16 mouse cellular contexts compared by ENCODE assay signal in genomic region chr10:44691590-44692327, GRCm38 (mm10).
DNase-seq lines count a peak whose midpoint lies in the region; ATAC-seq and TF ChIP-seq lines count a peak whose summit lies in the region.
"Had no signal": no experiment of that assay in that cellular context is flagged by ENCODE, and none has a peak within 500 bp of the region (broad histone marks: within the 10 kb centered on the region; RNA-seq: fewer than 3 reads in every experiment).

No protein-coding gene starts in this region.

- H3K27me3 ChIP-seq in heart, embryonic 10.5 days (ENCODE audit: insufficient read depth, poor library complexity, severe bottlenecking) = no peaks in the 10 kb centered on the region
- no peaks in the 10 kb centered on the region for H3K27me3 ChIP-seq in lung, postnatal 0 days (replicated peaks; ENCODE audit: insufficient read depth, low read length)
- H3K27me3 ChIP-seq in kidney, embryonic 15.5 days = no peaks in the 10 kb centered on the region
- H3K27me3 ChIP-seq: embryonic facial prominence, embryonic 13.5 days; hindbrain, embryonic 13.5 days; limb, embryonic 12.5 days had no signal

- no peak for TF ChIP-seq POLR2A in lung, adult 2 months (IDR thresholded peaks at IDR 0.05; ENCODE audit: borderline replicate concordance, extremely low read depth, low read depth, low read length)

- H3K9me3 ChIP-seq in heart, embryonic 10.5 days = no peaks in the 10 kb centered on the region
- H3K9me3 ChIP-seq in lung, postnatal 0 days (ENCODE audit: low read length) = no peaks in the 10 kb centered on the region
- H3K9me3 ChIP-seq in kidney, embryonic 15.5 days (replicated peaks) = no peaks in the 10 kb centered on the region
- H3K9me3 ChIP-seq: embryonic facial prominence, embryonic 13.5 days; hindbrain, embryonic 13.5 days; limb, embryonic 12.5 days had no signal

- DNase-seq in heart, adult 8-10 months (ENCODE audit: low spot score) = peak; percentile 42
- no peak for DNase-seq in heart, embryonic 10.5 days (ENCODE audit: low spot score)
- DNase-seq in lung, postnatal 0 days (ENCODE audit: low spot score) = peak; percentile 32
- DNase-seq in lung, adult 2 months = no peak
- peak; percentile 47 for DNase-seq in brain, adult 2 months (ENCODE audit: low read depth, low spot score)
- DNase-seq in cerebellum, adult 9-10 months = no peak
- DNase-seq: cerebellum, postnatal 25 days; kidney, adult 2 months; thymus, postnatal 25 days had no signal

- 71% methylated on average over 15 of the region's 15 CpGs for WGBS in heart, embryonic 10.5 days
- WGBS in lung, postnatal 0 days = 73% methylated on average over 15 of the region's 15 CpGs
- 63% methylated on average over 15 of the region's 15 CpGs for WGBS in lung, adult 2 months
- 69% methylated on average over 15 of the region's 15 CpGs for WGBS in kidney, embryonic 15.5 days

- no peak overlapping the region for H3K4me3 ChIP-seq in heart, embryonic 10.5 days
- H3K4me3 ChIP-seq in lung, postnatal 0 days (ENCODE audit: low read depth, low read length) = no peak overlapping the region
- no peak overlapping the region for H3K4me3 ChIP-seq in lung, adult 2 months (replicated peaks; ENCODE audit: extremely low read depth, low read depth, low read length)
- H3K4me3 ChIP-seq in kidney, embryonic 15.5 days (replicated peaks) = no peak overlapping the region
- H3K4me3 ChIP-seq: embryonic facial prominence, embryonic 13.5 days; heart, adult 2 months; hindbrain, embryonic 13.5 days; limb, embryonic 12.5 days had no signal

- no peak overlapping the region for H3K27ac ChIP-seq in heart, embryonic 10.5 days
- H3K27ac ChIP-seq in lung, postnatal 0 days (ENCODE audit: low read length) = no peak overlapping the region
- H3K27ac ChIP-seq in kidney, embryonic 15.5 days = no peak overlapping the region
- H3K27ac ChIP-seq: embryonic facial prominence, embryonic 13.5 days; heart, adult 2 months; hindbrain, embryonic 13.5 days; limb, embryonic 12.5 days had no signal

- H3K9ac ChIP-seq in lung, postnatal 0 days (replicated peaks; ENCODE audit: low read depth) = no peak overlapping the region
- no peak overlapping the region for H3K9ac ChIP-seq in kidney, embryonic 15.5 days
- H3K9ac ChIP-seq: embryonic facial prominence, embryonic 13.5 days; hindbrain, embryonic 13.5 days; limb, embryonic 12.5 days had no signal

- no peaks in the 10 kb centered on the region for H3K36me3 ChIP-seq in heart, embryonic 10.5 days
- no peaks in the 10 kb centered on the region for H3K36me3 ChIP-seq in lung, postnatal 0 days (ENCODE audit: insufficient read depth, low read length)
- H3K36me3 ChIP-seq in kidney, embryonic 15.5 days = no peaks in the 10 kb centered on the region
- H3K36me3 ChIP-seq: embryonic facial prominence, embryonic 13.5 days; hindbrain, embryonic 13.5 days; limb, embryonic 12.5 days had no signal

- no peaks in the 10 kb centered on the region for H3K4me1 ChIP-seq in heart, embryonic 10.5 days
- no peaks in the 10 kb centered on the region for H3K4me1 ChIP-seq in lung, postnatal 0 days (ENCODE audit: insufficient read depth, low read depth, low read length)
- peaks cover under 1% of the 10 kb centered on the region; the same call in 1 of the 2 replicates for H3K4me1 ChIP-seq in lung, adult 2 months (ENCODE audit: control insufficient read depth, insufficient read depth, low read length)
- H3K4me1 ChIP-seq in kidney, embryonic 15.5 days = no peaks in the 10 kb centered on the region
- H3K4me1 ChIP-seq: embryonic facial prominence, embryonic 13.5 days; hindbrain, embryonic 13.5 days; limb, embryonic 12.5 days had no signal

- no peak for TF ChIP-seq EP300 in lung, postnatal 0 days (IDR thresholded peaks at IDR 0.05)

- no peak for TF ChIP-seq CTCF in lung, postnatal 0 days (IDR thresholded peaks at IDR 0.05)
- TF ChIP-seq CTCF in lung, adult 2 months (IDR thresholded peaks at IDR 0.05; ENCODE audit: insufficient read depth, low read length) = no peak

- no peak for ATAC-seq in lung, postnatal 0 days
- peak; percentile 78 for ATAC-seq in megakaryocyte progenitor cell, adult 5-6 weeks (replicated peaks; ENCODE audit: poor library complexity)
- ATAC-seq in kidney, embryonic 15.5 days (replicated peaks; ENCODE audit: low FRiP score) = no peak
- ATAC-seq: CD4-positive, CD25-positive, alpha-beta regulatory T cell, adult 4 months had no signal

- H3K4me2 ChIP-seq in lung, postnatal 0 days (replicated peaks; ENCODE audit: low read depth, low read length) = no peak overlapping the region
- no peak overlapping the region for H3K4me2 ChIP-seq in kidney, embryonic 15.5 days
- H3K4me2 ChIP-seq: embryonic facial prominence, embryonic 13.5 days; hindbrain, embryonic 13.5 days; limb, embryonic 12.5 days had no signal

Comparison
In these comparisons a context has a peak if more than half of its experiments do, and no peak if none do; other contexts are left out.
1. DNase-seq: peak in heart, adult 8-10 months (single experiment), lung, postnatal 0 days (single experiment) and brain, adult 2 months (single experiment); none in heart, embryonic 10.5 days (single experiment), lung, adult 2 months (single experiment) and cerebellum, adult 9-10 months (single experiment).